Mouse (Mus musculus): ENCODE data around the gene Irf7. TPM values are rescaled to one million over a fixed set of nuclear protein-coding genes. Genes with fewer than 3 reads are reported as not detected.

The Irf7 gene
- total and polyA plus RNA-seq, 3 experiments: 7.7 to 26.2 (median 10.5) TPM

GRCm38 (mm10) chr7:141294479-141294878, 28.2 kb upstream of the Irf7 start:
- Histone ChIP-seq H3K9ac (ENCODE audit: insufficient read depth, low read depth) (no peak overlapping the region), H3K79me2 (replicated peaks; ENCODE audit: control insufficient read depth, extremely low read depth, insufficient read depth, poor library complexity, severe bottlenecking) (no peaks in the 10 kb centered on the region), H3K4me3 (replicated peaks in 1 of 3; ENCODE audit: low read depth in 2 of 3, low read length in 2 of 3, poor library complexity in 1 of 3) (no peak overlapping the region), H3K36me3 (replicated peaks in 1 of 2; ENCODE audit: control insufficient read depth in 1 of 2, insufficient read depth in 1 of 2, low read length in 1 of 2) (peaks cover 6 to 25% of the 10 kb centered on the region in 2 experiments), H3K27ac (ENCODE audit: insufficient read depth, low read depth) (no peak overlapping the region), H3K4me1 (ENCODE audit: control insufficient read depth in 1 of 2, insufficient read depth in 2 of 2) (peaks cover 3 to 5% of the 10 kb centered on the region in 2 experiments; a peak in 2 of 4 replicates), H3K4me2 (ENCODE audit: insufficient read depth, low read depth, poor library complexity, severe bottlenecking) (no peak overlapping the region), H3K9me3 (replicated peaks; ENCODE audit: low read length) (no peaks in the 10 kb centered on the region), H3K27me3 (replicated peaks) (no peaks in the 10 kb centered on the region)
- in situ Hi-C loops (cut with MboI; ENCODE audit: low pct_ligation_motif_present, low pct_unique_long_range_greater_than_20kb, low sequenced_read_pairs) (no loop called here), dilution Hi-C loops (cut with MboI; ENCODE audit: extremely low pct_ligation_motif_present, extremely low pct_unique_long_range_greater_than_20kb, low sequenced_read_pairs) (no loop called here)
- TF ChIP-seq USF2 (conservative IDR thresholded peaks at IDR 0.05; ENCODE audit: low read depth, low read length): no peak
- DNase-seq (ENCODE audit: extremely low read depth): no peak

DNA sequence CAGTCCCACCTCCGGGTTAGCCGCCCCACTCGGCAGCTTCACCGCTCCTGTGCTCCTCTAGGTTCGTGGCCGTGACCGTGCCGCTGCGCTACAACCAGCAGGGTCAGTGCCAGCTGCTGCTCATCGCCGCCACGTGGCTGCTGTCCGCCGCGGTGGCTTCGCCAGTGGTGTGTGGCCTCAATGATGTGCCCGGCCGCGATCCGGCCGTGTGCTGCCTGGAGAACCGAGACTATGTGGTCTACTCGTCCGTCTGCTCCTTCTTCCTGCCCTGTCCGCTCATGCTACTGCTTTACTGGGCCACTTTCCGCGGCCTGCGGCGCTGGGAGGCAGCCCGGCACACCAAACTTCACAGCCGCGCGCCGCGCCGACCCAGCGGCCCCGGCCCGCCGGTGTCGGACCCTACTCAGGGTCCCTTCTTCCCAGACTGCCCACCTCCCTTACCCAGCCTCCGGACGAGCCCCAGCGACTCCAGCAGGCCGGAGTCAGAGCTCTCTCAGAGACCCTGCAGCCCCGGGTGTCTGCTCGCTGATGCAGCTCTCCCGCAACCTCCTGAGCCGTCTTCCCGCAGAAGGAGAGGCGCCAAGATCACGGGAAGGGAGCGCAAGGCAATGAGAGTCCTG, 27.7 kb upstream of the Irf7 start:
- Histone ChIP-seq H3K79me2 (replicated peaks; ENCODE audit: control insufficient read depth, extremely low read depth, insufficient read depth, poor library complexity, severe bottlenecking) (no peaks in the 10 kb centered on the region), H3K27ac (ENCODE audit: insufficient read depth, low read depth) (no peak overlapping the region), H3K36me3 (replicated peaks in 1 of 2; ENCODE audit: control insufficient read depth in 1 of 2, insufficient read depth in 1 of 2, low read length in 1 of 2) (peaks cover 6 to 20% of the 10 kb centered on the region in 2 experiments), H3K4me3 (replicated peaks in 1 of 3; ENCODE audit: low read depth in 2 of 3, low read length in 2 of 3, poor library complexity in 1 of 3) (no peak overlapping the region), H3K9ac (ENCODE audit: insufficient read depth, low read depth) (no peak overlapping the region), H3K27me3 (replicated peaks) (no peaks in the 10 kb centered on the region), H3K4me2 (ENCODE audit: insufficient read depth, low read depth, poor library complexity, severe bottlenecking) (no peak overlapping the region), H3K4me1 (ENCODE audit: control insufficient read depth in 1 of 2, insufficient read depth in 2 of 2) (peaks cover 3 to 5% of the 10 kb centered on the region in 2 experiments; a peak in 2 of 4 replicates), H3K9me3 (replicated peaks; ENCODE audit: low read length) (no peaks in the 10 kb centered on the region)
- no peak for DNase-seq (ENCODE audit: extremely low read depth)
- dilution Hi-C loops (cut with MboI; ENCODE audit: extremely low pct_ligation_motif_present, extremely low pct_unique_long_range_greater_than_20kb, low sequenced_read_pairs): no loop called here
- in situ Hi-C loops (cut with MboI; ENCODE audit: low pct_ligation_motif_present, low pct_unique_long_range_greater_than_20kb, low sequenced_read_pairs): no loop called here
- TF ChIP-seq RCOR1 (conservative IDR thresholded peaks at IDR 0.05; ENCODE audit: low read depth, low read length) (no peak), CTCF (conservative IDR thresholded peaks at IDR 0.05 in 1 of 2, IDR thresholded peaks at IDR 0.05 in 1 of 2; ENCODE audit: low read depth in 2 of 2, low read length in 2 of 2) (no peak), ZMIZ1 (IDR thresholded peaks at IDR 0.05; ENCODE audit: low read depth, low read length) (no peak), JUN (IDR thresholded peaks at IDR 0.05; ENCODE audit: insufficient read depth, low read depth, low read length) (no peak), TBP (conservative IDR thresholded peaks at IDR 0.05; ENCODE audit: low read depth, low read length) (no peak), MAZ (IDR thresholded peaks at IDR 0.05; ENCODE audit: low read depth, low read length) (no peak), EP300 (IDR thresholded peaks at IDR 0.05; ENCODE audit: low read length) (no peak), SIN3A (IDR thresholded peaks at IDR 0.05; ENCODE audit: low read length) (no peak), MEF2A (IDR thresholded peaks at IDR 0.05; ENCODE audit: borderline replicate concordance, low read depth, low read length) (no peak), MYC (IDR thresholded peaks at IDR 0.05; ENCODE audit: low read depth, low read length) (no peak), ZNF384 (IDR thresholded peaks at IDR 0.05; ENCODE audit: low read depth, low read length) (no peak), POLR2AphosphoS2 (IDR thresholded peaks at IDR 0.05; ENCODE audit: low read depth, low read length) (no peak), PAX5 (IDR thresholded peaks at IDR 0.05; ENCODE audit: low read length) (no peak), MAX (IDR thresholded peaks at IDR 0.05; ENCODE audit: low read length) (no peak), ZC3H11A (IDR thresholded peaks at IDR 0.05; ENCODE audit: low read depth, low read length) (no peak), RAD21 (IDR thresholded peaks at IDR 0.05; ENCODE audit: low read depth, low read length) (no peak), HCFC1 (IDR thresholded peaks at IDR 0.05; ENCODE audit: low read depth, low read length) (no peak), CHD1 (IDR thresholded peaks at IDR 0.05; ENCODE audit: low read depth, low read length) (no peak)
